Mouse (Mus musculus): ENCODE results near the gene Ccnq. TPM values are rescaled to one million over a fixed set of nuclear protein-coding genes. Genes with fewer than 3 reads are reported as not detected.

Ccnq gene
- 36.4 and 37.2 TPM in 2 replicates for polyA plus RNA-seq (2016; fragmentation: Nextera tagmentation; extraction: Ambion mirVana)

DNA sequence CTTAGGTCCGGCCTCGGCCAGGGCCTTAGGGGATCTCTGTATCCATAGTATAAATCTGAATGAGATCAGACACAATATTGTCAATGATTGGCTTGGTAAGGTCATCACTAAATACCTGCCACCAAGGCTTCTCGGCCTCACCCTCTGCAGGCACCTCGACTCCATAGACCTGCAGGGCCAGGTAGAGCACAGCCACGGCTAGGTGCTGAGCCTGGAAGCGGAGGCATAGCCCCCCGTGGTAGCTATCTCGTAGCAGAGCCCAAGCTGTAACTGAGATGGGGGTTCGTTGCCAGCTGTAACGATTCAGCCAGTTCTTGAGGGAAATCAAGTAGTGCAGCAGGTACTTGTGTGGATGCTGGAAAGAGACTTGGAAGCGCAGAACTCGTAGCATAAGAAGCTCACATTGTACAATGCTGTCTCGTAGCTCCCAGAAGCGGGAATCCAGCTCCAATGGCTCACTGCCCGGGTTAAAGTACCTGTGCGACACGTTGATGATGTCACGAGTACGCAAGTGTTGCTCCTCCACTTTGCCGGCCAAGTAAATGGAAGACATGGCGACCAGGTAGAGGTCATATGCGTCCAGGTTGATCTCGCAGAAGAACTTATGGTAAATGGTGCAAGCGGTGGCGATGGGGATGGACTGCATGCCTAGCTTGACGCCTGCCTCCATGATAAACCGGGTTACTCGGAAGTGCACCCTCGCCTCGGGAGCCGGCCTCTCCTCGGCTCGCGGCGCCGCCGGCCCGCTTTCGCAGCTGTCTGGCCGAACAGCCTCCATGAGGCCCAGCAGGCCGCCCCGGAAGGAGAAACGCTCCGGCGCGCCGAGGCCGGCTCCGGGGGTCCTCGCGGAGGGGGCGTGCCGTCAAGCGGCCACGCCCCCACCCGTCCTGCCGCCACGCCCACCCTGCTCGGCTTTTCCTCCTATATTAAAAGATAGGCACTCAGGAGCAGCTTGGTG is at the start of gene Ccnq:
Gene Ccnq, minus strand, starts transcription at position 845 of the 958 bp plus-strand sequence.
- Histone ChIP-seq H3K36me3 (peaks cover 15% of the 10 kb centered on the region), H3K9me3 (replicated peaks) (no peaks in the 10 kb centered on the region), H3K27me3 (ENCODE audit: low read depth, poor library complexity, severe bottlenecking) (no peaks in the 10 kb centered on the region), H3K4me1 (peaks cover 21% of the 10 kb centered on the region), H3K4me3 (peak within 1 kb of the TSS; percentile 74), H3K27ac (peak within 1 kb of the TSS; percentile 89)
- DNase-seq (ENCODE audit: low spot score) = peak; percentile 90
- WGBS = 10% methylated on average over 59 of the region's 59 CpGs

DNA sequence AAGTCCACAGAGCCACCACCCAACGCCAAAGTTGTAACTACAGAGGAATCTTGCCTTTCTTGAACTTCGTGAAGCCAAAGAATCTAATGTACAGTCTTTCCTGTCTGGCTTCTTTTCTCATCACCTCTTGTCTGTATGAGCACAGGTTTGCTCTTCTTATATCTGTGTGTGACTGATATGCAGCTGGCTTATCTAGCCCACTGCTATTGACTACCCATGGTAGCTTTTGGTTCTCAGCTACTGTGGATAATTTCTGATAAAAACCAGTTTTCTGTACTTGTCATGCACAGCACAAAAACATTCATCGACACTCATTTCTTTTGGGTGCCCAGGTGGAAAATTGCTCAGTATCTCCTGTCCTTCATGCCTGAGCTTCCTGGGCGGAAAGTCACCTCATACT is 49.6 kb upstream of the Ccnq start:
- 87% methylated on average over 4 of the region's 4 CpGs for WGBS
- no peaks in the 10 kb centered on the region for H3K36me3 ChIP-seq
- peaks cover 2% of the 10 kb centered on the region; the same call in 1 of the 2 replicates for H3K4me1 ChIP-seq
- H3K27ac ChIP-seq = no peak overlapping the region
- 0 out of 2 replicates have a peak, but pooled peaks cover 4% of the 10 kb centered on the region for H3K27me3 ChIP-seq (ENCODE audit: low read depth, poor library complexity, severe bottlenecking)
- DNase-seq (ENCODE audit: low spot score) = no peak
- no peaks in the 10 kb centered on the region for H3K9me3 ChIP-seq (replicated peaks)
- H3K4me3 ChIP-seq = no peak overlapping the region

DNA sequence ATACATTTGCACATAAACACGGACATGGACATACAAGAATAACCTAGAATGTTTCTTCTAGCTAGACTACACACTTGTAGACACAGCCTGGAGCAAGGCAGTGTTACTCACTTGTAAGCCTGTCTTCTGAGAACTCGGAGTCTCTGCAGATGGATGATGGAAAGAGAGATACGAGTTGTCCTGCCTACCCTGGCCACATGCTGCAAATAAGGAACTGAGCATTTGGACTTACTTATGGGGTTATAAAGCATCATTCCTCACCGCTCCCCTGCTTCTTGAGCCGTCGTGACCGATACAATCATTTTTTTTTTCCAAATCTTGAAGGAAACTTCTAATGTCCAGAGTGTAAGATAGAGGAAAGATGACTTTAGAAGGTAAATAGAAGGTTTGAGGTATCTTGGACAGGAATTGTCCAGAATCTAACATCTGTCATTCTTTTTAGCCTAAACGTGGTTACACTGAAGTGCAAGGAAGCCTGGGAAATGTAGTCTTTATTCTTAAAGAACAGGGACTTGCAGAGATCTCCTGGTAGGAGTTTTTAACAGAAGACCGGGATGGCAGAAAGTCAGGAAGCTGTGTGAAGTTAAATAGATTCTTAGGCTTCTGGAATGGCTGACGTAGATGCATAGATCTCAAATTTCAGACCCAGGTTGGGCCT is 44.7 kb upstream of the Ccnq start:
- no peaks in the 10 kb centered on the region for H3K27me3 ChIP-seq (ENCODE audit: low read depth, poor library complexity, severe bottlenecking)
- no peaks in the 10 kb centered on the region for H3K9me3 ChIP-seq (replicated peaks)
- H3K36me3 ChIP-seq = no peaks in the 10 kb centered on the region
- WGBS = 83% methylated on average over 10 of the region's 10 CpGs
- DNase-seq (ENCODE audit: low spot score) = no peak
- H3K4me3 ChIP-seq = no peak overlapping the region
- H3K27ac ChIP-seq = no peak overlapping the region
- H3K4me1 ChIP-seq = peaks cover 9% of the 10 kb centered on the region; the same call in 1 of the 2 replicates

DNA sequence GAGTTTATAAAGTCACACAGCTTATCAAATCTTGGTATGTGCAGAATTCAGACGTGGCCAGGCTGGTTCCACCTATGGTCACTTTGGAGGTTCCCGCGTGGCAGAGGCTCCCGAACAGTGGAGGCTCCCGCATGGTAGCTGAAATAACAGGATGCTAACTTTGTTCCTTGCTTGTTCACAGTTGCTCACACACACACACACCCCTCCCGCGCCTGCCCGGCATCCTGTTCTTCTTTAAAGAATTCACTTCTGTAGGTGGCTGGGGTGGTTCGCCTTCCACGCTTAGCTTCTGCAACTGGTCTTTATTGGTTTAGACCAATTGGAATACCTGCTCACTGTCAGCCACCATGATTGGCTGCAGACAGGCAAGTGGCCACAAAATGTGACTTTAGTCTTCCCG is 41.6 kb upstream of the Ccnq start:
- Histone ChIP-seq H3K27ac (no peak overlapping the region), H3K4me1 (peaks cover 9% of the 10 kb centered on the region; the same call in 1 of the 2 replicates), H3K9me3 (replicated peaks) (no peaks in the 10 kb centered on the region), H3K27me3 (ENCODE audit: low read depth, poor library complexity, severe bottlenecking) (no peaks in the 10 kb centered on the region), H3K36me3 (no peaks in the 10 kb centered on the region), H3K4me3 (no peak overlapping the region)
- no peak for DNase-seq (ENCODE audit: low spot score)
- 85% methylated on average over 11 of the region's 11 CpGs for WGBS

DNA sequence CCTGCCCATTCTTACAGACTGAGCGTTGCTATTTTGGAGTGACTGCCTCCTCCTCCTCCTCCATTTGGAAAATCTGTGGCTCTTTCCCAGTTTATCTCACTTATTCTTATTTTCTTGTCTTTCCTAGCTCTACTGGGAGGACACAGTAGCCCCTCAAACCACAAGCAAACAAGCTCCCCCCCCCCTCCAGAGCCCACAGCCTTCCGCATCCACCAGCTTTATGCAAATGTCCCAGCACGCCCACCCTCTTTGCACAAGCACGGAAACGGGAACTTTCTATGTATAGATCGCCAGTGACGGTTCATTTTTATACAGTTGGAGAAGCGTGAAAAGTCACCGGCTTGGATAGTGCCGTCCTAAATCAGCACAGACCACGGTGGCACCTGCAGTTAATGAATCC is 40.9 kb upstream of the Ccnq start:
- WGBS = 63% methylated on average over 11 of the region's 11 CpGs
- no peak overlapping the region for H3K4me3 ChIP-seq

DNA sequence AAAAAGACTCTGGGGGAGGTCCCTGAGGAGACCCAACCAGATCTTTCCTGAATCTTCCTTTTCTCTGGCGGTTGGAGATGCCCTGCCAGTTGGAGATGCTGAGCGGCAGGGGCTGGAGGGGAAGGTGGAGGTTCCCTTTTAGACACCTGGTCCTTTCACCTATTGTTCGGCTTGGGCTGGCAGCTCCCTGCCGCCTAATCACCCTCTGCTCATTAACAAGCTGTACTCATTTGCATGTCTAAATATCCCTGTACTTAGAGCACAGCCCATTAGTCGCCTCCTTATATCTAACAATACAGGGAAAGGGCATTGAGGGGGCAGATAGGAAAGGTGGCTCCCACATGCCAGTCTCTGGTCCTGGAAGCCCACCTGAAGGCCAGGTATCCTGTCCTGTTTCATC is 40.5 kb upstream of the Ccnq start:
- Histone ChIP-seq H3K27me3 (ENCODE audit: low read depth, poor library complexity, severe bottlenecking) (no peaks in the 10 kb centered on the region), H3K4me3 (no peak overlapping the region), H3K4me1 (peaks cover 9% of the 10 kb centered on the region; the same call in 1 of the 2 replicates), H3K27ac (no peak overlapping the region), H3K36me3 (no peaks in the 10 kb centered on the region), H3K9me3 (replicated peaks) (no peaks in the 10 kb centered on the region)
- WGBS = 51% methylated on average over 5 of the region's 5 CpGs
- DNase-seq (ENCODE audit: low spot score) = no peak

More for the DNA sequence above, 40.9 kb upstream of the Ccnq start:
- Histone ChIP-seq H3K4me1 (peaks cover 9% of the 10 kb centered on the region; the same call in 1 of the 2 replicates), H3K9me3 (replicated peaks) (no peaks in the 10 kb centered on the region), H3K36me3 (no peaks in the 10 kb centered on the region), H3K27ac (no peak overlapping the region), H3K27me3 (ENCODE audit: low read depth, poor library complexity, severe bottlenecking) (no peaks in the 10 kb centered on the region)
- DNase-seq (ENCODE audit: low spot score) = no peak

DNA sequence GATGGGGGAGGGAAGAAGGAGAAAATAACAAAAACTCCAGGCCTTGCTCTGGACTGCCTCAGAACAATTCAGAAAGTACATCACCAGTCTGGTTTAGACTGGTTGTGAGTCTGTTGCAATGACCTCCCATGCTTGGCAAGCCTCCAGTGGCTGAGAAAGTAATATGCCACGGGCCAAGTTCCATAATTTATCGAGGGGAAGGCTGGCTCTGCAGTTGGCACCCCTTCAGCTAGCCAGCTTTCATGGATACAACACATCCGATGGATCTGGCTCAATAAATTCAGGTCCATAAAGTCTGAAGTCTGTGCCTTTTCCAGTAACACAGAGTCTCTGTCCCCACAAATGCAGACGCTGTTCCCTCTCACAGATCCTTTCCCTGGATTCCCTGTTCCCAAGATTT is 40.1 kb upstream of the Ccnq start:
- peaks cover 9% of the 10 kb centered on the region; the same call in 1 of the 2 replicates for H3K4me1 ChIP-seq
- DNase-seq (ENCODE audit: low spot score) = no peak
- H3K36me3 ChIP-seq = no peaks in the 10 kb centered on the region
- H3K9me3 ChIP-seq (replicated peaks) = no peaks in the 10 kb centered on the region
- no peaks in the 10 kb centered on the region for H3K27me3 ChIP-seq (ENCODE audit: low read depth, poor library complexity, severe bottlenecking)
- no peak overlapping the region for H3K27ac ChIP-seq
- H3K4me3 ChIP-seq = no peak overlapping the region
- 59% methylated on average over 4 of the region's 4 CpGs for WGBS

DNA sequence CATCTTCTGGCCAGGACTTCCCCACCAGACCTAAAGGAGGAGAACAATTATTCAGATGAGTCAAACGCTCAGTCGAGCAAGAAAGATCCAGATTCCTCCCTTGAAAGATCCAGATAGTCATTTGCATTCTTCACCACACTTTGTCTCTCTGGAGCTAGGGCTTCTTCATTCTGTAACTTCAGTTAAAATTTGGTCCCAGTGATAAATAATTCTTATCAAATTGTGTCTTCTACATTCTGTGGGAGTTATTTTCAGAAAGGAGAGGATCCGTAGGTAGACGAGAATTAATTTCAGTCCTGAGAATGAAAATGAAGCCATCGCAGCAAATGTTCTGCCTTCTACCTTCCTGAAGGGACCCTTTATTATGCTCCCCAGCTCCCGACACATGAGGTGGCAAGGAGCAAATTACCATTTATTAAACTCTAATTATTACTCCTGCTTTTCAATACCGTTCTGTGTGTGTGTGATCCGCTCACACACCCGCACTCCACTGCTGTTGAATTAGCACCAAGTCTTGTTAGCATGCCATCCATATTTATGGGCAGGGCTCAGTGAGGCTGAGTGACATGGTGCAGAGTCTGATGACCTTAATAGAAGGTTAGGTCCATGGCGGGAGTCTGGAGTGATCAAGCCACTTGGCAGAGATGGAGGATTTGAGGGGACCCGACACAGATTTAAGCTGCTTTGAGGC is 38.0 kb upstream of the Ccnq start:
- WGBS = 91% methylated on average over 11 of the region's 11 CpGs
- Histone ChIP-seq H3K4me3 (no peak overlapping the region), H3K36me3 (no peaks in the 10 kb centered on the region), H3K27ac (no peak overlapping the region), H3K4me1 (0 out of 2 replicates have a peak, but pooled peaks cover 9% of the 10 kb centered on the region), H3K9me3 (replicated peaks) (no peaks in the 10 kb centered on the region), H3K27me3 (ENCODE audit: low read depth, poor library complexity, severe bottlenecking) (no peaks in the 10 kb centered on the region)
- DNase-seq (ENCODE audit: low spot score) = no peak

DNA sequence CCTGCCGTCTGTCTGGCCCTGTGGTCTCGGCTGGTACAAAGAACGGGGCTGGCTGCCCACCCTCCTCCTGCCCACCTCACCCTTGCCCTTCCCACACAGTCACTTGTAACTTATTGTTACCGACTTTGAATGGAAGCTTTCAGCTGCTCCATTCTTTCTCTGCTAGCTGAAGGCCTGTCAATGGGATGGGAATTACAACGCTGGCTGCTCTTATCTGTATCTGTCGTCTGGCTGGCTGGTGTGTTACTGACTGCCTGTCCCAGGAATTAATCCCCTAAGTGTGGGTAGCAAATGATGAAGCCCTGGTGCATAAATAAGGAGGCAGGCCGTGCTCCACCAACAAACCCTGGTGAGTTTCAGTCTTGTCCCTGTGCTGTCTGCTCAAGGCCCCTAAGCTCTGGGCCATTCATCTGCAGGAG is 34.5 kb upstream of the Ccnq start:
- 50% methylated on average over 7 of the region's 7 CpGs for WGBS
- Histone ChIP-seq H3K9me3 (replicated peaks) (no peaks in the 10 kb centered on the region), H3K27me3 (ENCODE audit: low read depth, poor library complexity, severe bottlenecking) (no peaks in the 10 kb centered on the region), H3K4me3 (no peak overlapping the region), H3K36me3 (no peaks in the 10 kb centered on the region), H3K27ac (no peak overlapping the region), H3K4me1 (peaks cover 14% of the 10 kb centered on the region)
- no peak for DNase-seq (ENCODE audit: low spot score)

DNA sequence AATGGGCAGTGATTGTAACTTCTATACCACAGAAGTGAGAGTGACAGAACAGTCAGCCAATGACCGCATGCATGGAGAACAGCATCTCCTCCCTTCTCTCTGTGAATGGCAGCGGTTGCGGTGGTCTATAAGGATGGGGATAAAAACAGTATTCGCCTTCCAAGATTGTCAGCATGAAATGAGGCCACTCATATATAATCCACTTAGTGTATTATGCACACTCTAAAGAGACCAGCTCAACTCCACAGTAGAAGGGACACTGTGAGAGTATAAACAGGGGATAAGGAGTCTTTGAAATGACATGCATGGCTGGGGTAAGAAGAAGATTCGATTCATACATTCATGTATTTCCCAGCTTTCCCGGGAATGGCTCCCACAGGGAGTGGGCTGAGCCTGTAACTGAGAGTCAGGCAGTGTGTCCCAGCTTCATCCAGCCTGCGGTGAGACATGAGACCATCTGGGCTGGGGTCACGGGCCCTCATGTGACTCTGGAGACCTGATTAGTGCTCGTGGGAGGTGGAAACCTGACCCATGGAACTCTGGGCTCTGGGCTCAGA is 31.3 kb upstream of the Ccnq start:
- 75% methylated on average over 9 of the region's 9 CpGs for WGBS
- no peaks in the 10 kb centered on the region for H3K36me3 ChIP-seq
- H3K4me1 ChIP-seq = peaks cover 15% of the 10 kb centered on the region
- H3K4me3 ChIP-seq = no peak overlapping the region
- no peaks in the 10 kb centered on the region for H3K27me3 ChIP-seq (ENCODE audit: low read depth, poor library complexity, severe bottlenecking)
- no peaks in the 10 kb centered on the region for H3K9me3 ChIP-seq (replicated peaks)
- H3K27ac ChIP-seq = no peak overlapping the region
- no peak for DNase-seq (ENCODE audit: low spot score)

DNA sequence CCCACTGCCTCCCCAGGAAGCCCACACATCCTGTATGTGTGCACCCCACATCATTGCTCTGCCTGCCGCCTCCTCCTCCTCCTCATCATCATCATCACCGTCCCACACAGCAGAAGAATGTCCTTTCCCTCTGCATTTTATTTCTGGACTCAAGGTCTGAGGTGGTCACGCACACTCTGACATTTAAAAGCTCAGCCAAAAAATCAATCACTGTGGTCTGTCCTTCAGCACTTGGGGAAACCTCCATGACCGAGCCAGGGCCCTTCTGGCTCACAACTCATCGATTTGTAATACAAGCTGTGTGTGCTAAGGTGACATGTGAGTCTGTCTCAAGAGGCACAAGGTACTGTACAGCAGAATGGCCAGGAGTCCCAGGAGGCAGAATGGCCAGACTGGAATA is 30.8 kb upstream of the Ccnq start:
- Histone ChIP-seq H3K4me3 (no peak overlapping the region), H3K27ac (no peak overlapping the region), H3K36me3 (no peaks in the 10 kb centered on the region), H3K9me3 (replicated peaks) (no peaks in the 10 kb centered on the region), H3K4me1 (peaks cover 18% of the 10 kb centered on the region), H3K27me3 (ENCODE audit: low read depth, poor library complexity, severe bottlenecking) (no peaks in the 10 kb centered on the region)
- no peak for DNase-seq (ENCODE audit: low spot score)
- 78% methylated on average over 5 of the region's 5 CpGs for WGBS

DNA sequence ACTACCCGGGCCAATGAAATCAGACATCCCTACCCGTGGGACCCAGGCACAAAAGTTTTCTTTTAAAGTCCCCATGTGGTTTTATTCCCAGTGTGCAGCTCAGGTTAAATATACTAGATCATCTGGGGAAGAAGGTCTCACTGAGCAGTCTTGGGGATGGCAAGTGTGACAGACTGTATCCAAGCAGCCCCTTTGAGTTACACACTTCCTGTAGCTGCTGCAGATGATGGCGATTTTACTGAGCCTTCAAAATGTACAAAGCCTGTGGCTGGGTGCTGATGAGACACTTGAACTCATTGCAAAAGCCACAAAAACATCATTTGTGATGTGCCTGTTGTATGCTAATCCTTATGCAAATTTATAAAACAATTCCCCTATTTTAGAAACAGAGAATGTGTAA is 29.0 kb upstream of the Ccnq start:
- H3K27ac ChIP-seq = no peak overlapping the region
- 91% methylated on average over 3 of the region's 3 CpGs for WGBS
- H3K4me3 ChIP-seq = no peak overlapping the region
- no peaks in the 10 kb centered on the region for H3K9me3 ChIP-seq (replicated peaks)
- no peaks in the 10 kb centered on the region for H3K27me3 ChIP-seq (ENCODE audit: low read depth, poor library complexity, severe bottlenecking)
- no peaks in the 10 kb centered on the region for H3K36me3 ChIP-seq
- no peak for DNase-seq (ENCODE audit: low spot score)
- H3K4me1 ChIP-seq = peaks cover 27% of the 10 kb centered on the region
